Mouse (Mus musculus): ENCODE results near the gene Il17ra. TPM values are rescaled to one million over a fixed set of nuclear protein-coding genes. Genes with fewer than 3 reads are reported as not detected.

Gene Il17ra
- total and polyA plus RNA-seq, 2 experiments from 2014 or later, result 2.3 to 4.9 TPM

DNA sequence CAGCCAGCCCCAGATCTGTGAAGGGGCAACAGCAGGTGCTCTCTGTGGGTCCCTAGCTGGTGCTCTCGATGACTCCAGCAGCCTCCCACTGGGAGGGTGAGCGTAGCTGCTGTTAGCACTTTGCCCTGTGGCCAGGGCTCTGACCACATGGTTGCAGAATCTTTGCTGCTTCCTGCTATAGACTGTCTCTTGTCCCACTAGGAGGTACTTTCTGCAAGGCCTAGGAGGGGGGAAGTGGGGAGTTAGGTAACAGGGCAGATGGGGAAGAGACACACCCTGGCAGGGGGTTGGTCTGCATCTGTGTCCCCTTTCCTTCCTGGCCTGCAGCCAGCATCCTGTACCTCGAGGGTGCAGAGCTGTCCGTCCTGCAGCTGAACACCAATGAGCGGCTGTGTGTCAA is 10.4 kb downstream of the Il17ra start:
- H3K9ac ChIP-seq (replicated peaks; ENCODE audit: low read length, poor library complexity, severe bottlenecking), result no peak overlapping the region
- TF ChIP-seq CTCF (IDR thresholded peaks at IDR 0.05), result no peak
- 37% methylated on average over 5 of the region's 5 CpGs for WGBS
- H3K4me1 ChIP-seq (ENCODE audit: insufficient read depth, low read length), result peaks cover 5% of the 10 kb centered on the region; the same call in 1 of the 2 replicates
- no peaks in the 10 kb centered on the region for H3K27me3 ChIP-seq (ENCODE audit: insufficient read depth, low read length)
- ATAC-seq (ENCODE audit: low FRiP score) (no peak), DNase-seq (ENCODE audit: low spot score) (no peak)
- H3K27ac ChIP-seq (ENCODE audit: low read depth, low read length), result no peak overlapping the region
- no peaks in the 10 kb centered on the region for H3K9me3 ChIP-seq (ENCODE audit: low read length)
- H3K4me3 ChIP-seq (ENCODE audit: low read depth, low read length), result no peak overlapping the region
- H3K4me2 ChIP-seq (ENCODE audit: low read depth, low read length, poor library complexity, severe bottlenecking), result no peak overlapping the region
- H3K36me3 ChIP-seq (ENCODE audit: insufficient read depth, low read length), result no peaks in the 10 kb centered on the region

DNA sequence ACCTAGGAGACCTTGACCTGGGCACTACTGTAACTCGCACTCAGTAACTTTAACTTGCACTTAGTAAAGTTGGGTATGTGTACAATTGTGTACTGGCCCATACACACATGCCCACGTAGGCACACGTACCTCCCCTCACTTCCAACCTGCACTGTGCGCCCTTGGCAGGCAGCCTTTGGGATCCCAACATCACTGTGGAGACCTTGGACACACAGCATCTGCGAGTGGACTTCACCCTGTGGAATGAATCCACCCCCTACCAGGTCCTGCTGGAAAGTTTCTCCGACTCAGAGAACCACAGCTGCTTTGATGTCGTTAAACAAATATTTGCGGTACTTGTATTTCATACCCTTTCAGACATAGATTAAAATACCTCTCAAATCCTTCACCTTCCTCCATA is 12.2 kb downstream of the Il17ra start:
- Histone ChIP-seq H3K36me3 (ENCODE audit: insufficient read depth, low read length) (no peaks in the 10 kb centered on the region), H3K9ac (replicated peaks; ENCODE audit: low read length, poor library complexity, severe bottlenecking) (no peak overlapping the region), H3K4me2 (ENCODE audit: low read depth, low read length, poor library complexity, severe bottlenecking) (no peak overlapping the region), H3K27me3 (ENCODE audit: insufficient read depth, low read length) (no peaks in the 10 kb centered on the region), H3K4me1 (ENCODE audit: insufficient read depth, low read length) (peaks cover 5% of the 10 kb centered on the region; the same call in 1 of the 2 replicates), H3K9me3 (ENCODE audit: low read length) (no peaks in the 10 kb centered on the region), H3K4me3 (ENCODE audit: low read depth, low read length) (no peak overlapping the region), H3K27ac (ENCODE audit: low read depth, low read length) (no peak overlapping the region)
- ATAC-seq (ENCODE audit: low FRiP score) (no peak), DNase-seq (ENCODE audit: low spot score) (no peak)
- WGBS, result 84% methylated on average over 8 of the region's 8 CpGs
- no peak for TF ChIP-seq CTCF (IDR thresholded peaks at IDR 0.05)

DNA sequence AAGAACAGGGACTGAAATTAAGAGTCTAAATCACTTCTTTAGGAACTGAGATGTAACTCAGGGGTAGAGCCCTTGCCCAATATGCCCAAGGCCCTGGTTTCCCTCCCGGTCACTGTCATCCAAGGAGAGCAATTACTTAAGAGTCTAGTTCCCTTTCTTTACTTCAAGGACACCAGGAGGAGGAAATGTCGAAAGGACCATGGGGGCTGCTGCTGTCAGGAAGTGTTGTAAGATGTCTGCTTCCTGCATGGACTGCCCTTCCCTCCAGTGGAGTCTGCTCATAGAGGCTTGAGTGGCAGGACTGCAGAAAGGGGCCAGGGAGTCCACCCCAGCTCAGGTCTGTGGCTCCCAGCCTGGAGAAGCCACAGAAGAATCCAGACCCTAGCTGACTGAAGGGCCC is 16.3 kb downstream of the Il17ra start:
- Histone ChIP-seq H3K4me1 (ENCODE audit: insufficient read depth, low read length) (no peaks in the 10 kb centered on the region), H3K9ac (replicated peaks; ENCODE audit: low read length, poor library complexity, severe bottlenecking) (no peak overlapping the region), H3K4me3 (ENCODE audit: low read depth, low read length) (no peak overlapping the region), H3K27ac (ENCODE audit: low read depth, low read length) (no peak overlapping the region), H3K36me3 (ENCODE audit: insufficient read depth, low read length) (no peaks in the 10 kb centered on the region; the same call in 1 of the 2 replicates), H3K9me3 (ENCODE audit: low read length) (no peaks in the 10 kb centered on the region), H3K4me2 (ENCODE audit: low read depth, low read length, poor library complexity, severe bottlenecking) (no peak overlapping the region), H3K27me3 (ENCODE audit: insufficient read depth, low read length) (no peaks in the 10 kb centered on the region)
- WGBS, result 89% methylated on average over 2 of the region's 2 CpGs
- no peak for DNase-seq (ENCODE audit: low spot score)
- ATAC-seq (ENCODE audit: low FRiP score), result no peak
- no peak for TF ChIP-seq CTCF (IDR thresholded peaks at IDR 0.05)

DNA sequence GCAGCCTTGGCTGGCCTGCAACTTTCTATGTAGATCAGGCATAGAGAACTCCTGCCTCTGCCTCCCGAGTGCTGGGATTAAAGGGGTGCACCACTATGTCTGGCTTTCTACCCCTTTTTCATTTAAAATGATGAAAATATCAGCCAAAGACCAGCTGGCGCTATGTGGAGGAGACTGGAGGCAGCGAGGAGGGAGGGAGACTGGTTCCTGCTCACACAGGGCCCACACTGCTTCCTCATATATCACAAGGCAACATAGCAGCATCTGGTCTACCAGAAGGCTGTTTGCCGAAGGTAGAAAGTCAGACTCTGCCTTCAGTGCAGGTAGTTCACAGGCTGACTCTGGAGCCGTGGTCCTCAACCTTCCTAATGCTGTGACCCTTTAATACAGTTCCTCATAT is 17.3 kb downstream of the Il17ra start:
- H3K4me2 ChIP-seq (ENCODE audit: low read depth, low read length, poor library complexity, severe bottlenecking), result no peak overlapping the region
- ATAC-seq (ENCODE audit: low FRiP score), result no peak
- H3K4me3 ChIP-seq (ENCODE audit: low read depth, low read length), result no peak overlapping the region
- H3K9ac ChIP-seq (replicated peaks; ENCODE audit: low read length, poor library complexity, severe bottlenecking), result no peak overlapping the region
- H3K27me3 ChIP-seq (ENCODE audit: insufficient read depth, low read length), result no peaks in the 10 kb centered on the region
- no peaks in the 10 kb centered on the region for H3K4me1 ChIP-seq (ENCODE audit: insufficient read depth, low read length)
- WGBS, result 92% methylated on average over 5 of the region's 5 CpGs
- H3K36me3 ChIP-seq (ENCODE audit: insufficient read depth, low read length), result no peaks in the 10 kb centered on the region; the same call in 1 of the 2 replicates
- H3K9me3 ChIP-seq (ENCODE audit: low read length), result no peaks in the 10 kb centered on the region
- no peak overlapping the region for H3K27ac ChIP-seq (ENCODE audit: low read depth, low read length)
- no peak for TF ChIP-seq CTCF (IDR thresholded peaks at IDR 0.05)
- no peak for DNase-seq (ENCODE audit: low spot score)

DNA sequence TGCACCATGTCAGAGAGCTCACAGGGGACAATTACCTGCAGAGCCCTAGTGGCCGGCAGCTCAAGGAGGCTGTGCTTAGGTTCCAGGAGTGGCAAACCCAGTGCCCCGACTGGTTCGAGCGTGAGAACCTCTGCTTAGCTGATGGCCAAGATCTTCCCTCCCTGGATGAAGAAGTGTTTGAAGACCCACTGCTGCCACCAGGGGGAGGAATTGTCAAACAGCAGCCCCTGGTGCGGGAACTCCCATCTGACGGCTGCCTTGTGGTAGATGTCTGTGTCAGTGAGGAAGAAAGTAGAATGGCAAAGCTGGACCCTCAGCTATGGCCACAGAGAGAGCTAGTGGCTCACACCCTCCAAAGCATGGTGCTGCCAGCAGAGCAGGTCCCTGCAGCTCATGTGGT is 18.5 kb downstream of the Il17ra start:
- ATAC-seq (ENCODE audit: low FRiP score), result no peak
- no peak for DNase-seq (ENCODE audit: low spot score)
- peak; percentile 36 for TF ChIP-seq CTCF (IDR thresholded peaks at IDR 0.05)
- WGBS, result 89% methylated on average over 6 of the region's 6 CpGs
- Histone ChIP-seq H3K4me3 (ENCODE audit: low read depth, low read length) (no peak overlapping the region), H3K36me3 (ENCODE audit: insufficient read depth, low read length) (no peaks in the 10 kb centered on the region; the same call in 1 of the 2 replicates), H3K27me3 (ENCODE audit: insufficient read depth, low read length) (no peaks in the 10 kb centered on the region), H3K4me2 (ENCODE audit: low read depth, low read length, poor library complexity, severe bottlenecking) (no peak overlapping the region), H3K4me1 (ENCODE audit: insufficient read depth, low read length) (no peaks in the 10 kb centered on the region), H3K9ac (replicated peaks; ENCODE audit: low read length, poor library complexity, severe bottlenecking) (no peak overlapping the region), H3K9me3 (ENCODE audit: low read length) (no peaks in the 10 kb centered on the region), H3K27ac (ENCODE audit: low read depth, low read length) (no peak overlapping the region)

DNA sequence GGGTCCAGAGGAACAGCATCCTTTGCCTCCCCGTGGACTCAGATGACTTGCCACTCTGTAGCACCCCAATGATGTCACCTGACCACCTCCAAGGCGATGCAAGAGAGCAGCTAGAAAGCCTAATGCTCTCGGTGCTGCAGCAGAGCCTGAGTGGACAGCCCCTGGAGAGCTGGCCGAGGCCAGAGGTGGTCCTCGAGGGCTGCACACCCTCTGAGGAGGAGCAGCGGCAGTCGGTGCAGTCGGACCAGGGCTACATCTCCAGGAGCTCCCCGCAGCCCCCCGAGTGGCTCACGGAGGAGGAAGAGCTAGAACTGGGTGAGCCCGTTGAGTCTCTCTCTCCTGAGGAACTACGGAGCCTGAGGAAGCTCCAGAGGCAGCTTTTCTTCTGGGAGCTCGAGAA is 19.0 kb downstream of the Il17ra start:
- TF ChIP-seq CTCF (IDR thresholded peaks at IDR 0.05), result no peak
- Histone ChIP-seq H3K9me3 (ENCODE audit: low read length) (no peaks in the 10 kb centered on the region), H3K9ac (replicated peaks; ENCODE audit: low read length, poor library complexity, severe bottlenecking) (no peak overlapping the region), H3K27me3 (ENCODE audit: insufficient read depth, low read length) (no peaks in the 10 kb centered on the region), H3K36me3 (ENCODE audit: insufficient read depth, low read length) (no peaks in the 10 kb centered on the region; the same call in 1 of the 2 replicates), H3K4me2 (ENCODE audit: low read depth, low read length, poor library complexity, severe bottlenecking) (no peak overlapping the region), H3K4me3 (ENCODE audit: low read depth, low read length) (no peak overlapping the region), H3K4me1 (ENCODE audit: insufficient read depth, low read length) (no peaks in the 10 kb centered on the region), H3K27ac (ENCODE audit: low read depth, low read length) (no peak overlapping the region)
- WGBS, result 81% methylated on average over 14 of the region's 14 CpGs
- ATAC-seq (ENCODE audit: low FRiP score) (no peak), DNase-seq (ENCODE audit: low spot score) (no peak)
